Mouse (Mus musculus): ENCODE results near the gene Rnf150. TPM values are rescaled to one million over a fixed set of nuclear protein-coding genes. Genes with fewer than 3 reads are reported as not detected.
"Not testable (repeated sequence)": the region's sequence is repeated elsewhere in the genome, so short reads cannot be mapped to it uniquely, and the experiment has no call there.

Rnf150 gene
- polyA plus RNA-seq, 1 experiment = 17.2 TPM

- no peak for DNase-seq (ENCODE audit: extremely low spot score in 1 of 2, low spot score in 1 of 2)
These were observed 202.9 kb downstream of the Rnf150 start for GRCm38 (mm10) chr8:83066076-83066475.

- no peak for DNase-seq (ENCODE audit: extremely low spot score in 1 of 2, low spot score in 1 of 2)
These were observed 203.7 kb downstream of the Rnf150 start for GRCm38 (mm10) chr8:83066846-83067245.

GRCm38 (mm10) chr8:83067906-83068305 is 204.8 kb downstream of the Rnf150 start:
- DNase-seq (ENCODE audit: extremely low spot score in 1 of 2, low spot score in 1 of 2) = no peak

- no peak for DNase-seq (ENCODE audit: extremely low spot score in 1 of 2, low spot score in 1 of 2)
These were observed 211.1 kb downstream of the Rnf150 start for GRCm38 (mm10) chr8:83074248-83074647.

GRCm38 (mm10) chr8:83076621-83077020 is 213.5 kb downstream of the Rnf150 start:
- DNase-seq (ENCODE audit: extremely low spot score in 1 of 2, low spot score in 1 of 2) = no peak

GRCm38 (mm10) chr8:83077329-83077728 is 214.2 kb downstream of the Rnf150 start:
- no peak for DNase-seq (ENCODE audit: extremely low spot score in 1 of 2, low spot score in 1 of 2)

- DNase-seq (ENCODE audit: extremely low spot score in 1 of 2, low spot score in 1 of 2) = no peak
These were observed 215.8 kb downstream of the Rnf150 start for GRCm38 (mm10) chr8:83078701-83079533.

- no peak for DNase-seq (ENCODE audit: extremely low spot score in 1 of 2, low spot score in 1 of 2)
These were observed 216.3 kb downstream of the Rnf150 start for GRCm38 (mm10) chr8:83079534-83079844.

- no peak for DNase-seq (ENCODE audit: extremely low spot score in 1 of 2, low spot score in 1 of 2)
These were observed 218.1 kb downstream of the Rnf150 start for GRCm38 (mm10) chr8:83081266-83081665.

GRCm38 (mm10) chr8:83081806-83082205 is 218.7 kb downstream of the Rnf150 start:
- DNase-seq (ENCODE audit: extremely low spot score in 1 of 2, low spot score in 1 of 2) = not testable (repeated sequence)

GRCm38 (mm10) chr8:83082251-83082650 is 219.1 kb downstream of the Rnf150 start:
- no peak for DNase-seq (ENCODE audit: extremely low spot score in 1 of 2, low spot score in 1 of 2)

- no peak for DNase-seq (ENCODE audit: extremely low spot score in 1 of 2, low spot score in 1 of 2)
These were observed 220.3 kb downstream of the Rnf150 start for GRCm38 (mm10) chr8:83083452-83083851.

- no peak for DNase-seq (ENCODE audit: extremely low spot score in 1 of 2, low spot score in 1 of 2)
These were observed 222.4 kb downstream of the Rnf150 start for GRCm38 (mm10) chr8:83085581-83085980.

- no peak for DNase-seq (ENCODE audit: extremely low spot score in 1 of 2, low spot score in 1 of 2)
These were observed 223.5 kb downstream of the Rnf150 start for GRCm38 (mm10) chr8:83086625-83087024.

GRCm38 (mm10) chr8:83087604-83088003 is 224.4 kb downstream of the Rnf150 start:
- no peak for DNase-seq (ENCODE audit: extremely low spot score in 1 of 2, low spot score in 1 of 2)

- no peak for DNase-seq (ENCODE audit: extremely low spot score in 1 of 2, low spot score in 1 of 2)
These were observed 225.0 kb downstream of the Rnf150 start for GRCm38 (mm10) chr8:83088156-83088555.

- peak; percentile 82 to 97 for DNase-seq (ENCODE audit: extremely low spot score in 1 of 2, low spot score in 1 of 2)
These were observed 226.3 kb downstream of the Rnf150 start for GRCm38 (mm10) chr8:83089336-83089986.

- no peak for DNase-seq (ENCODE audit: extremely low spot score in 1 of 2, low spot score in 1 of 2)
These were observed 227.3 kb downstream of the Rnf150 start for GRCm38 (mm10) chr8:83090446-83090845.

GRCm38 (mm10) chr8:83100041-83100440 is 236.9 kb downstream of the Rnf150 start:
- DNase-seq (ENCODE audit: extremely low spot score in 1 of 2, low spot score in 1 of 2) = peak in 1 of 2 experiments; percentile 73

- no peak for DNase-seq (ENCODE audit: extremely low spot score in 1 of 2, low spot score in 1 of 2)
These were observed 239.9 kb downstream of the Rnf150 start for GRCm38 (mm10) chr8:83102957-83103510.

- no peak for DNase-seq (ENCODE audit: extremely low spot score in 1 of 2, low spot score in 1 of 2)
These were observed 240.8 kb downstream of the Rnf150 start for GRCm38 (mm10) chr8:83103968-83104367.

GRCm38 (mm10) chr8:83109756-83110155 is 246.6 kb downstream of the Rnf150 start:
- DNase-seq (ENCODE audit: extremely low spot score in 1 of 2, low spot score in 1 of 2) = no peak

Data from frontal cortex, adult 2 months (tissue).